Mouse (Mus musculus) NIH3T3 (cell line): ENCODE results near the gene Mon1b.

Experiments used
- DNase-seq: peaks from one replicate; pipeline ENCODE4 v3.0.0-alpha.2; 2012; ENCODE audit warnings: low read depth

Gene Mon1b

DNA sequence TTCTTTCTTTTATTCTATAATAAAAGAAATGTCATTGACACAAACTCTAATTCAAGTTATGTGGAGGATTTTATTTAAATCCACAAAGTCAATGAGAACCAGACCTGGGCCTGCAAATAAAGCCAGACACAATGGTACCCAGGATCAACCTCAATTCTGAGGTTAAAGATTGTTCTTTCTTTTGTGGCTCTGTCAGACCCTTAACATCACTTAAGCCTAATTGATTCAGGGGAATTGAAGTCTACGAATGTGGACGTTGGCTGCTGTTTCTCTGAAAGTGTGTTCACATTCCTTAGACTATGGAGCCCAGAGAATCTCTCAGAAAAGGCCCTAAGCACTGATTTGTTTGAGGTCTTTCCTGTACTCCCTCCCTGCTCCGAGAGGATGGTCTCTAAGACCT lies 37.9 kb downstream of the Mon1b start:
- no peak for DNase-seq

DNA sequence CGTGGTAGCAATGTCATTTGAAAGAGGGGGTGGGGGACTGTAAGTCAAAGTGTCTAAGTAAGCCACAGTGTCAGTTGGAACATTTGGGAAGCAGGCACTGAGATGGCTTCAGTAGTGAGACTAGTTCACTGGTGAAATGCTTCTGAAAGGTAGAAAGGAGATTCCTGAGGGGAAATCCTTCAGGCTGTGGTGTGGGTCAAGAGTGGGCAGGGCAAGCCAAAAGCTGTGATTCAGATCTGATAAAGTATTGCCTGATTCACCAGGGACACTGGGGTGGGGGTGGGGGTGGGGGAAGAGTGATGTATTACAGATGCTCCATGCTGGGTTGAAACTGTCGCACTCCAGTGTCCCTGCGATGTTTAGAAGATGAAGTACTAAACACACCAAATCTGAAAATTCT lies 39.2 kb downstream of the Mon1b start:
- DNase-seq, result no peak

DNA sequence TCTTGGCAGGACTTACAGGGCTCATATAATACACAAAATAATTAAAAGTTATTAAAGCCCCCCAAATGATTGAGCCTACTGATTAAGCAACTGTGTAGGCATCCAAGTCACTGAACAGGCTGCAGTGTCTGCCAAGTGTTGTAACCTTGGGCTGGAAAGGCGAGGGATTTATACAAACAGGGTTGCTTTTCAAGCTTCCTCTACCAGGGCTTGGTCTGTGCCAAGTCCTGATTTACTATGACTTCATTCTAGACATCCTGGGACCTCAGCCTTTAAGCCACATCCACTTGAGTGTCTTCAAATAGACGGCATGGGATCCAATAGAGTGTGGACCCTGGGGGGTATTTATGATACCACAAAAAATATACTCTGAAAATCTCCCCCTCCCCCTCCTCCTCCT lies 39.9 kb downstream of the Mon1b start:
- DNase-seq, result no peak

DNA sequence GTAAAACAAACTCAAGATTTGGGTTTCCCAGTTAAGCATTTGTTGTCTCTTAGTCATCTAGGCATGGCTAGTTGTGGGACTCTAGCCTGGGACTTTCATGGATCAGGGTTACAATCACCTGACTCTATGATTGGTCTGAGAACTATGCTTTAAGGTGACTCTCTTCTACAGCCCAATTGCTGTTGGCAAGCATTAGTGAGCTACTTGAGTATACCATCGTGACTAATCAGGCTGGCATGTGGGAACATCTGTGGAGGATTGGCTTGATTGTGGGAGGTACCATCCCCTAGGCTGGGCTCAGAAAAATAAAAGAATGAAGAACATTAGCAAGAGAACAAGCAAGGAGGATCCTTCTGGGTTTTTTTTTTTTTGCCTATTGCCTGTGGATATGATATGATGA lies 41.4 kb downstream of the Mon1b start:
- DNase-seq, result peak; percentile 12

DNA sequence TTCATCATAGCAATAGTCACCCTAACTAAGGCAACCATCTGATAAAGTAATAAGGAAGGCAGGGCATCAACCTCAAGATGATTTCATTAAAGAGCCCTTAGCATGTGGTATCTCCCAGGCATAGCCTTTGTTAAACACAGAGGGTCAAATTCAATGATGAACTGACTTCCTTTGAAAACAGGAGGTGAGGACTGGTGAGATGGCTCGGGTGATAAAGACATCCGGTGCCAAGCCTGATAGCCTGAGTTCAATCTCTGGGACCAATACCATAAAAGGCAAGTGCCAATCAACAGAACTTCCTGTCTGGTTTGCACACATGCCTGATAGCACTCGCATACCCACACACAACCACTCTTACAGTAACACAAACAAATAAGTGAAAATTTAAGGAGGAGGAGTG lies 44.0 kb downstream of the Mon1b start:
- no peak for DNase-seq

DNA sequence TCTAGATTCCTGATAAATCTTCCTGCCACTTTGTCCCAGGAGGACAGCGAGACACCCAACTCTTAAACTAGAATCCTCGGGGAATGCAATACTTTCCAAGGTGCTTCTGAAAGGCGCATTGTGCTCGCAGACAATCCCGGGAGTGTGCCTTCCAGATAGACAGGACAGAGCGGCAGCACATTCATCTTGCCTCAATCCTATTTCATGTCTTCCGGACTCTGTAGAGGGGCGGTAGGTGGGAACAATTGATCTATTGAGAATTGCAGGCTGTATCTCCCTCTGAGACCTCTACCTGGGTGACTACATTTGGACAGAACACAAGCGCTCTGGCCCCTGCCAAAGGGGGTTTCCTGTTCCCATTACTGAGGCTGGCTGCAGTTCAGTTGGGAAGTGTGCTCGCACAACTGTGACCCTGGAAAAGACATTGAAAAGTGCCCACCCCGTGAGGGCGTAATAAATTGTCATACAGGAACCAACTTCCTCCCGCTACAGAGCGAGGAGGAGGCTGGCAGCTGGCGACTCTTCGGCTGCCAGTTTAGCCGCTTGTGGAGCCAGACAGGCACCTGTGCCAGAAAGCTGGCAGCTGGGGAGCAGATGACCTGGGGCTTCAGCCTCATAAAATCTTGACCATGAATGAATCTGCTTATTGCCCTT lies 52.6 kb downstream of the Mon1b start:
- DNase-seq, result no peak

DNA sequence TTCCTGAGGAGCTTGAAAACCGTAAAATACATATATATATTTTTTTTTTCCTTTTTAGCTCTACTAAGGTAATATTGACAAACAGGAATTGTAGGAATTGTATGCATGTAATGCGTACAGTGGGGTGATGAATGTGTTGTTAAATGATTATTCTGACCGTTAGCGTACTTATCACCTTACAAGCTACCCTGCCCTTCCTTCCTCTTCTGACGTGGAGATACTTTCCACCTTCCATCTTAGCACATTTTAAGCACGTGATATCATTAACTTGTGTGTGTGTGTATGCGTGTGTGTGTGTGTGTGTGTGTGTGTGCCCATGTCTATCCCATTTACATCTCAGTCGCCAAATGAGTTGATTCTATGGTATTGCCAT lies 53.1 kb downstream of the Mon1b start:
- no peak for DNase-seq

DNA sequence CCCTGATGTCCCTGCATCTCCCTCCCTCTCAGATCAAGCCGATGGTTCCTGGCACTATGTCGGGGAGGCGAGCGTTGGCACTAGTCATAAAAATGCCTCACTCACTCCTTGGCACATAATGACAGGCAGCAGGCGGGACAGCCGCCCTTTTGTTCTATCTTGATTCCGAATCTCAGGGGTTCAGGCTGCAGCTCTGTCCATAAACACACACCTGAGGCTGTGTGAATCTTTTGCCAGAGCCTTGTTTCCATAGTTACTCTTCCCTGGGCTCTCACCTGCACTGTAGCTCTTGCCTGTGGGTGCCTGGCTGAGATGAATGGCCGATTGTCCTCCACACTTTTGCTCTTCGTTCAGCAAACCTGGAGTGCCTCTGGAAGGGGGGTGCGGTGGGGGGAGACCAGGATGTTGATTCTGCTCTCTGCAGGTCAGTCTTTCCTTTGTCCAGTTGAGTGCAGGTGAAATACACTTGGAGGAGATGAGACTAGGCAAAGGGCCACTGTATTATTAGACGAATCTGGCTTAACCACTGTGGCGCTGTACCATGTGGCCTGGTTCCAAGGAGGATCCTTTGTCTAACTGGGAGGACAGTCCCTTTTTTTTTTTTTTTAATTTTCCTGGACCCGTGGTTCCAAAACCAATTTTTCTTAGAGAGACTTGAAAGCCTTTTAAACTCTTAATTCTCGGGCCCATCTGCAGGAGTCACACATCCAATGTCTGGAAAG lies 56.4 kb downstream of the Mon1b start:
- DNase-seq, result no peak
